Mouse (Mus musculus) ES-E14 (cell line): Measurements from ENCODE around the gene Lrrc75a.

Source experiments
- CHD2 ChIP-seq: IDR thresholded peaks from 2 replicates; pipeline ENCODE4 v1.6.1; 2014; ENCODE audit warnings: mild to moderate bottlenecking, low read depth, low read length, inconsistent platforms
- HCFC1 ChIP-seq: IDR thresholded peaks from 2 replicates; pipeline ENCODE4 v1.6.1; 2012; ENCODE audit warnings: low read length, inconsistent platforms, borderline replicate concordance; ENCODE audit not compliant: insufficient read depth
- MAFK ChIP-seq: IDR thresholded peaks from 2 replicates; pipeline ENCODE4 v1.6.1; 2014; ENCODE audit warnings: mild to moderate bottlenecking, low read depth, low read length, inconsistent platforms; ENCODE audit not compliant: insufficient read depth
- ZNF384 ChIP-seq: IDR thresholded peaks from 2 replicates; pipeline ENCODE4 v1.6.1; 2012; ENCODE audit warnings: low read depth, low read length, inconsistent platforms

GRCm38 (mm10) chr11:62563590-62563989 lies 84.7 kb downstream of the Lrrc75a start:
- TF ChIP-seq MAFK (no peak), ZNF384 (no peak), HCFC1 (no peak), CHD2 (no peak)
